Mouse (Mus musculus): Measurements from ENCODE around the gene Tmem217.
"Not testable (repeated sequence)": the region's sequence is repeated elsewhere in the genome, so short reads cannot be mapped to it uniquely, and the experiment has no call there.

Gene Tmem217

GRCm38 (mm10) chr17:29500802-29501469 lies 51.2 kb downstream of the Tmem217 start:
- no peak for DNase-seq

- no peak for DNase-seq
Measured at GRCm38 (mm10) chr17:29500243-29500740, 51.9 kb downstream of the Tmem217 start.

GRCm38 (mm10) chr17:29499511-29499910 lies 52.7 kb downstream of the Tmem217 start:
- DNase-seq: no peak

GRCm38 (mm10) chr17:29498952-29499351 lies 53.2 kb downstream of the Tmem217 start:
- not testable (repeated sequence) for DNase-seq

GRCm38 (mm10) chr17:29498028-29498427 lies 54.2 kb downstream of the Tmem217 start:
- DNase-seq: no peak

GRCm38 (mm10) chr17:29497481-29497880 lies 54.7 kb downstream of the Tmem217 start:
- DNase-seq: not testable (repeated sequence)

GRCm38 (mm10) chr17:29497071-29497354 lies 55.2 kb downstream of the Tmem217 start:
- DNase-seq: no peak

GRCm38 (mm10) chr17:29496211-29497070 lies 55.7 kb downstream of the Tmem217 start:
- no peak for DNase-seq

GRCm38 (mm10) chr17:29494732-29495076 lies 57.5 kb downstream of the Tmem217 start:
- DNase-seq: no peak

GRCm38 (mm10) chr17:29494062-29494731 lies 58.0 kb downstream of the Tmem217 start:
- no peak for DNase-seq

- DNase-seq: no peak
Measured at GRCm38 (mm10) chr17:29493461-29493980, 58.7 kb downstream of the Tmem217 start.

- peak; percentile 74 to 78 for DNase-seq
Measured at GRCm38 (mm10) chr17:29492269-29493191, 59.7 kb downstream of the Tmem217 start.

GRCm38 (mm10) chr17:29491591-29492268 lies 60.5 kb downstream of the Tmem217 start:
- DNase-seq: peak; percentile 80 to 89

- DNase-seq: peak; percentile 44 to 70
Measured at GRCm38 (mm10) chr17:29490713-29491581, 61.2 kb downstream of the Tmem217 start, which contains the start of gene Pim1. TSS of gene Pim1 (plus strand) at chr17:29490753.

GRCm38 (mm10) chr17:29489971-29490712 lies 62.0 kb downstream of the Tmem217 start:
- DNase-seq: peak; percentile 98 to 99

GRCm38 (mm10) chr17:29488978-29489970 lies 62.9 kb downstream of the Tmem217 start:
- DNase-seq: peak; percentile 47 to 54

- DNase-seq: no peak
Measured at GRCm38 (mm10) chr17:29488257-29488977, 63.8 kb downstream of the Tmem217 start.
